Mouse (Mus musculus): Measurements from ENCODE around the gene Rpgr.

DNA sequence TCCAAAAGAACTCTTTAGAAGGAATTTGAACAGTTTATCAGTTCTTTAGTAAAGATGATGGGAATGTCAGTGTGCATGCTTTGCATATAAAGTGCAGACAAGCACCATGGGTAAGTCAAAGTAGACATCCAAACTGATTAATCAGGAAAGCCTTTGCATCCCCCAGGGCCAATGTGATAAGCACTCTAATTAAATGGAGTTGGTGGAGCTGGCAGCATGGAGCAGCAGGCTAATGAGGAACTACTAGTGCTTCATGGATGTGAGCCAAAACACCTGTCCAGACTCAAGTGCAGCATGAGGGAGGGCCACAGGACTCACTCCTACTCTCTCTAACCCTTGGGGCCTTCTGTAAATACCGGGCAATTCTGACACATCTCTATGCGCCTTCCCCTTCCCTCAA is 145.2 kb downstream of the Rpgr start:
- no peak for TF ChIP-seq EP300 (IDR thresholded peaks at IDR 0.05; ENCODE audit: low read depth)
- TF ChIP-seq CTCF (IDR thresholded peaks at IDR 0.05; ENCODE audit: low read depth) = no peak
